Mouse (Mus musculus) ES-E14 (cell line): ENCODE measurements around the gene Arfip2. TPM values are rescaled to one million over a fixed set of nuclear protein-coding genes. Genes with fewer than 3 reads are reported as not detected.

Experiments
- DNase-seq: peaks from one replicate; pipeline ENCODE4 v3.0.0-alpha.2; 2013; ENCODE audit warnings: low read depth, low spot score
- H3K27ac ChIP-seq: 2 replicates; pipeline ENCODE4 v1.5.1; 2012; ENCODE audit warnings: low read depth, mild to moderate bottlenecking, low read length, moderate library complexity, mixed read lengths; ENCODE audit not compliant: poor library complexity, insufficient read depth, severe bottlenecking
- H3K36me3 ChIP-seq: 2 replicates; pipeline ENCODE4 v1.6.1; 2012; ENCODE audit warnings: mild to moderate bottlenecking, low read length, moderate library complexity, mixed read lengths; ENCODE audit not compliant: control insufficient read depth, poor library complexity, insufficient read depth, severe bottlenecking
- H3K4me1 ChIP-seq, 2 experiments: fragments of 150-350 bp in 1 of 2; sonication (generic) in 1 of 2; 2 replicates each; pipeline ENCODE4 v1.6.1; 2012; ENCODE audit warnings: low read length in 2 of 2, mild to moderate bottlenecking in 1 of 2, mixed read lengths in 1 of 2; ENCODE audit not compliant: control insufficient read depth in 2 of 2, insufficient read depth in 2 of 2, poor library complexity in 1 of 2
- H3K4me3 ChIP-seq, 2 experiments: fragments of 150-350 bp in 1 of 2; sonication (generic) in 1 of 2; 2 replicates each; pipeline ENCODE4 v1.5.1; 2012; ENCODE audit warnings: low read length in 2 of 2, low read depth in 1 of 2, mild to moderate bottlenecking in 1 of 2, mixed read lengths in 1 of 2; ENCODE audit not compliant: insufficient read depth in 1 of 2, poor library complexity in 1 of 2, severe bottlenecking in 1 of 2
- H3K9ac ChIP-seq: 2 replicates; pipeline ENCODE4 v1.6.1; 2012; ENCODE audit warnings: low read depth, mild to moderate bottlenecking, low read length, mixed read lengths; ENCODE audit not compliant: poor library complexity, insufficient read depth, severe bottlenecking
- H3K9me3 ChIP-seq: fragments of 150-350 bp; sonication (generic); 2 replicates; pipeline ENCODE4 v1.6.1; 2012; ENCODE audit warnings: low read depth, mild to moderate bottlenecking, low read length; ENCODE audit not compliant: control insufficient read depth, insufficient read depth
- CHD2 ChIP-seq: IDR thresholded peaks from 2 replicates; pipeline ENCODE4 v1.6.1; 2014; ENCODE audit warnings: mild to moderate bottlenecking, low read depth, low read length, inconsistent platforms
- HCFC1 ChIP-seq: IDR thresholded peaks from 2 replicates; pipeline ENCODE4 v1.6.1; 2012; ENCODE audit warnings: low read length, inconsistent platforms, borderline replicate concordance; ENCODE audit not compliant: insufficient read depth
- MAFK ChIP-seq: IDR thresholded peaks from 2 replicates; pipeline ENCODE4 v1.6.1; 2014; ENCODE audit warnings: mild to moderate bottlenecking, low read depth, low read length, inconsistent platforms; ENCODE audit not compliant: insufficient read depth
- ZC3H11A ChIP-seq: IDR thresholded peaks from 2 replicates; pipeline ENCODE4 v1.6.1; 2012; ENCODE audit warnings: low read depth, mild to moderate bottlenecking, inconsistent platforms, low read length, borderline replicate concordance
- ZNF384 ChIP-seq: IDR thresholded peaks from 2 replicates; pipeline ENCODE4 v1.6.1; 2012; ENCODE audit warnings: low read depth, low read length, inconsistent platforms
- in situ Hi-C, 2 experiments: fragments of 600-800 bp; cut with MboI; formaldehyde crosslinking; loops; one replicate each; pipeline ENCODE4 v1.15.1; 2025; ENCODE audit warnings: low sequenced_read_pairs in 2 of 2, inconsistent platforms in 1 of 2; ENCODE audit not compliant: unreplicated experiment in 2 of 2
- total RNA-seq: library from RNA; depleted of rRNA; stranded (reverse); fragments of 300-350 nt; gene quantifications from 2 replicates; pipeline ENCODE4 v1.2.3, GENCODE M21; 2012

Arfip2 gene
- total RNA-seq, 1 experiment = 46.5 TPM

DNA sequence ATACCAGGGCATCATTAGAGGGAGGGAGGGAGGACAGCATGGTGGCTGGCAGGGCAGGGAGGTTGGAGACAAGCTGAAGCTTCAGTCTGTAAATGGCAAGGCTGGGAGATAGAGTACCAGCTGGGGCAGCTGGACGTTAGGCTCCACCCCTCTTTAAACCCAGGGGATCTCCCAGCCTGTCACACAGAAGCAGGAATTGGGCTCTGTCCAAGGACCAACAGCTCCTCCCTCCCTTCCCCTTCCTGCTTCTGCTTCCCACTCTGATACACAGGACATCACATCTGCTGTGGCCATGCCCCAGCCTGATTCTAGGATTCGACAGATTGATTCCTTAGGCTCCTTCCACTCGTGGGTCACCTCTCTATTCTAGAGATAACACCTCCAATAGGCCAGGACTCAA lies 11.6 kb downstream of the Arfip2 start:
- in situ Hi-C loops = no loop called here

DNA sequence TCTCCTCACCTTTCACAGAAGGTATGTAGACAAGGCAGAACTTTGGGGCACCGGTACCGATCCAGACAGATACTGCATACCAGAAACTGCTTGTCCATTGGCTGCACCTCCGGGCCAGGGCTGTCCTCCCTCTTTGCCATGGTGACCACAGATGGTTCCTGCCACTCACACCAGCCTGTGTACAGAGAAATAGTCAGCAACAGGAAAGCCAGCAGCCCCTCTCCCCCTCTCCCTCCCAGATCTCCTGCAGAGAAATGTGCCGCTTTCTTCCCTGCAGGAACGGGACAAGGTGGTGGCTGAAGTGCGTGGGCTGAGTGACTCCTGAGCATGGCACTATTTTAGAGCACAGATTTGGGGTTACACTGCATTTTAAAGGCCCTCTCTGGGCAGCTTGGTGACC lies 14.8 kb downstream of the Arfip2 start:
- no peak overlapping the region for H3K4me3 ChIP-seq
- in situ Hi-C loops = no loop called here
- TF ChIP-seq ZC3H11A = no peak
- peaks cover 0 to 4% of the 10 kb centered on the region in 2 experiments; a peak in 1 of 4 replicates for H3K4me1 ChIP-seq
- H3K36me3 ChIP-seq = peaks cover 4% of the 10 kb centered on the region; the same call in 1 of the 2 replicates
- no peak overlapping the region for H3K9ac ChIP-seq
- no peaks in the 10 kb centered on the region for H3K9me3 ChIP-seq
- no peak overlapping the region for H3K27ac ChIP-seq
- no peak for DNase-seq

More for the DNA sequence above, 11.6 kb downstream of the Arfip2 start:
- Histone ChIP-seq H3K36me3 (peaks cover 3% of the 10 kb centered on the region; the same call in 1 of the 2 replicates), H3K4me1 (peaks cover 0 to 6% of the 10 kb centered on the region in 2 experiments; a peak in 2 of 4 replicates), H3K27ac (no peak overlapping the region), H3K4me3 (no peak overlapping the region), H3K9ac (no peak overlapping the region), H3K9me3 (no peaks in the 10 kb centered on the region)
- no peak for DNase-seq
- TF ChIP-seq ZNF384 = no peak
- TF ChIP-seq ZC3H11A = no peak
- no peak for TF ChIP-seq CHD2
- no peak for TF ChIP-seq MAFK
- no peak for TF ChIP-seq HCFC1

DNA sequence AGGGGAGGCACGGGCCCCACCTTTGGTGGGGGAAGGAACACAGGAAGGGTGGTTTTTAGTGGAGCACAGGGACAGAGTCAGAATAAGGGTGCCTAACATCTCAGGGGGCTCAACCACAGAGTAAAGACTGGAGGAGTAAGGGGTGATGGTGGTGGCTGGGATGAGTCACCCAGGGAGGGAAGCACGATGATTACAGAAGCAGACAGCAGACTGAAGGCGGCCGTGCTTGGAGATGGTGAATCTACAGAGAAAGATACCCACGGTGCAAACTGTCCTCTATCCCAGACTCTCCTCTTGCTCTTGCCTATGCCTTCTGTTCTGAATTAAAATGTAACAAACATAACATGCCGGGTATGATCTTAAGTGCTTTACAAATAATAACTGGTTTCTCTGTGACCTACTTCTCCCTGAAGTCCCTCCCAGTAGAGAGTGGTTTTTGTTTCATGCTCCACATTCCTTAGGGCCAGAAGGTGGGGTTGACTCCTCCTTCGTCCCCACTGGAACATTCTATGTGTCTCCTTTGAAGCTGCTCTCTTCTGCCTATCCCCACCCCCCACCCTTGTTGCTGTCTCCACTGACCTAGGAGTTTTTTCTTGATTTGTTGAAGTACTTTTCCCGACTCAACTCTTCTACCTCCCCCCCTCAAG lies 18.4 kb downstream of the Arfip2 start:
- no peak overlapping the region for H3K4me3 ChIP-seq
- no peak overlapping the region for H3K9ac ChIP-seq
- TF ChIP-seq MAFK (no peak), CHD2 (no peak), ZC3H11A (no peak), ZNF384 (no peak), HCFC1 (no peak)
- H3K27ac ChIP-seq = no peak overlapping the region
- peaks cover 0 to 4% of the 10 kb centered on the region in 2 experiments; a peak in 1 of 4 replicates for H3K4me1 ChIP-seq
- in situ Hi-C loops = no loop called here
- H3K36me3 ChIP-seq = peaks cover 31% of the 10 kb centered on the region
- no peaks in the 10 kb centered on the region for H3K9me3 ChIP-seq
- no peak for DNase-seq

DNA sequence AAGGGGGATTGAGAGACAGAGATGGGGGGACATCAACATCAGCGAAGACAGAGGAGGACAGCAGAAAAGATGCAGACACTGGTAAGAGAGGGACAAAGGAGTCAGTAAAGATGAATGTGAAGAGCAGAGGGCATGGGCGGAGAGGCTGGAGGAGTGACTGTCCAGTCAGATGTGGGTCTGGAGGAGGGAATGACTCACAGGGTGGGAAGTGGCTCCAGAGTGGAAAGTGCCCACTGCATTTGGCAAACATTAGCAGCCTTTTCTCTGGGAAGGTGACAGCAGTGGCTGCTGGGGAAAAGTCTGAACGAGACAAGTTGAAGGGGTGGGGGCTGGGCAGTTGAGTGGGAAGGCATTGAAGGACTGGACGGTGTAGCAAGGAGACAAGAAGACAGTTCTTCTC lies 19.2 kb downstream of the Arfip2 start:
- TF ChIP-seq MAFK = no peak
- no peak for TF ChIP-seq ZC3H11A
- TF ChIP-seq CHD2 = no peak
- no peak for TF ChIP-seq ZNF384
- no peak for TF ChIP-seq HCFC1
- H3K36me3 ChIP-seq = peaks cover 31% of the 10 kb centered on the region
- no peaks in the 10 kb centered on the region for H3K9me3 ChIP-seq
- in situ Hi-C loops = no loop called here
- peaks cover 0 to 4% of the 10 kb centered on the region in 2 experiments; a peak in 1 of 4 replicates for H3K4me1 ChIP-seq
- no peak overlapping the region for H3K4me3 ChIP-seq
- DNase-seq = no peak
- H3K9ac ChIP-seq = no peak overlapping the region
- no peak overlapping the region for H3K27ac ChIP-seq

DNA sequence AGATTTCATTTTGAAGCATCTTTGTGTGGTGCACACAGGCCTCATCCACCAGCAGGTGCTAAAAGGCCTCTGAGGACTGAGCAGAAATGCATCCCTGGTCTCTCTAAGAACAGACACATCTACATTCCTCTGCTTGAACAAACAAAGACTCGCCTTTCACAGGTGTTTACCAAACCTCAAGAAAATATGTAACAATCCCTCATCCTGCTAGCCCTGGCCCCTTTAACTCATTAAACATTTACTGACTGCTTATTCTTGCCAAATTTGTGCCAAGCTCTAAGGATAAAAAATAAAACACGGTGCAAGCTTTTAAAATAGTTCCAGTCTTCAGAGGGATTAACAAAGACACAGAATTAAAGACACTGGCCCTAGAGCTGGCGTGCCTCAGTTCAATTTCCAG lies 20.5 kb downstream of the Arfip2 start:
- H3K27ac ChIP-seq = no peak overlapping the region
- H3K4me3 ChIP-seq = no peak overlapping the region
- H3K9ac ChIP-seq = no peak overlapping the region
- peaks cover 30% of the 10 kb centered on the region for H3K36me3 ChIP-seq
- no peaks in the 10 kb centered on the region for H3K4me1 ChIP-seq
- H3K9me3 ChIP-seq = no peaks in the 10 kb centered on the region
- in situ Hi-C loops = no loop called here
- no peak for DNase-seq
- TF ChIP-seq MAFK = no peak
- TF ChIP-seq HCFC1 = no peak
- TF ChIP-seq ZNF384 = no peak
- no peak for TF ChIP-seq ZC3H11A
- no peak for TF ChIP-seq CHD2
